Mouse (Mus musculus) megakaryocyte-erythroid progenitor cell, adult 5-6 weeks (primary cell): Measurements from ENCODE around the gene Nim1k. TPM values are rescaled to one million over a fixed set of nuclear protein-coding genes. Genes with fewer than 3 reads are reported as not detected.
A peak's percentile ranks its signal among the peaks of the same experiment; 100 is the strongest.

ENCODE experiments used
- ATAC-seq: replicated peaks from 2 replicates; pipeline ENCODE4 v1.8.0; 2016; ENCODE audit warnings: mild to moderate bottlenecking, inconsistent platforms; ENCODE audit not compliant: severe bottlenecking, poor library complexity, low FRiP score, low TSS enrichment
- total RNA-seq, 2 experiments: library from RNA; stranded (forward) in 1 of 2; stranded (reverse) in 1 of 2; fragments of 200-1000, 215-1000 nt in 1 of 2; fragments of >200 nt in 1 of 2; fragmentation: Nextera tagmentation in 1 of 2; gene quantifications; 2 replicates each; pipeline ENCODE4 v1.2.3; 2014 to 2017

The Nim1k gene
- 0.37 TPM in 1 of 2 replicates, not detected in the other for total RNA-seq (2014; fragmentation: Nextera tagmentation)
- total RNA-seq (2017) = 0.33 and 0.50 TPM in 2 replicates

DNA sequence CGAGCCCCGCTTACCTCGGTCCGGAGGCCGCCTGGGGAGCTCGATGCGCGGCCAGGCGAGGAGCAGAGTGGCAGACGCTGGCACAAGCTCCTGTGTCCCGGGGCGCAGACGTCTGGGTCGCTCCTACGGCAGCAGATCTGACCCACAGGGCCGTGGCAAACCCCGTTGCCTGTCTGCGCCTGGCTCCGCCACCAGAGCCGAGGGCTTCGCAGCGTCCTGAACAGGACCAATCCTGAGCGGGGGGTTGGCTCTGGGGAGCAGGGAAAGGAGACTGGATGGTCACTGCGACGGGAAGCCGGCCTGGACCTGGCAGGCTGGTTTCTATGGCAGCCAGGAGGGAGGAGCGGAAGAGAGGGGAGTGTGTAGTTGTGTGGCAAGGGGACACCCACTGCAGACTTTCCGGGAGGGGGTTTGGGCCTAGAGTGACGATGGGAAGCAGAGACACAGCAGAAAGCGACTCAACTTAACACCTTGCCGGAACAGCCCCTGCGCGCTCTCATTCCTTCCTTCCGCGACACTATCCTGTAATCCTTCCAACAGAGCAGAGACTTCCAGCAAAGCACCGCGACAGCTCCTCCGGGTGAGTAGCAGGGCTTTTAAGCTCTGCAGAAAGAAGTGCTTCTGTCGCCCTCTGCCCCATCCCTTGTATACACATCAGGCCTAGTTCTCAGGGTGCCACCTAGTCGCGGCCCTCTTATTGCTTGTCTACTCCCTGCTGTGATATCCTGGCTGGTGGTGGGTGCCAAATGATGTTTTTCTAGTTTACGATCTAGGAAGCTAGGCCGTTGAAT lies at the start of gene Nim1k:
Gene Nim1k, minus strand, starts transcription at position 202 of the 791 bp plus-strand sequence.
- ATAC-seq = peak; percentile 69

DNA sequence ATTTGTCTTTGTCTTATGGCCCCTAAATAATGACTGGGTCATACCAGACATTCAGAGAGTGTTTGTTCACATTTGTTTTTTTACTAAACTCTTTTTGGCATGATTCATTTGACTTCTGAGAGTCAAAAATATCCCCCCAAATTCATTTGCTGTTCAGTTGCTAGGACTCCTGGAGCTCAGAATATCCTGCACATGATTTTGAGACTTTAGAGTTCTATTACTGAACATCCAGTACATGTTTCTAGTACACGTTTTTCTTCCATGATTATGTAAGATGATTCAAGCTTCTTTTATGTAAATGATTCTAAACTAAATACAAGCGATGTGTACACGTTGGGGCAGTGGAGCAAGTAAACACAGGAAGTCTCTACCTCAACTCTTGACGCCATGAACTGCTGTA lies 42.0 kb upstream of the Nim1k start:
- ATAC-seq = no peak

DNA sequence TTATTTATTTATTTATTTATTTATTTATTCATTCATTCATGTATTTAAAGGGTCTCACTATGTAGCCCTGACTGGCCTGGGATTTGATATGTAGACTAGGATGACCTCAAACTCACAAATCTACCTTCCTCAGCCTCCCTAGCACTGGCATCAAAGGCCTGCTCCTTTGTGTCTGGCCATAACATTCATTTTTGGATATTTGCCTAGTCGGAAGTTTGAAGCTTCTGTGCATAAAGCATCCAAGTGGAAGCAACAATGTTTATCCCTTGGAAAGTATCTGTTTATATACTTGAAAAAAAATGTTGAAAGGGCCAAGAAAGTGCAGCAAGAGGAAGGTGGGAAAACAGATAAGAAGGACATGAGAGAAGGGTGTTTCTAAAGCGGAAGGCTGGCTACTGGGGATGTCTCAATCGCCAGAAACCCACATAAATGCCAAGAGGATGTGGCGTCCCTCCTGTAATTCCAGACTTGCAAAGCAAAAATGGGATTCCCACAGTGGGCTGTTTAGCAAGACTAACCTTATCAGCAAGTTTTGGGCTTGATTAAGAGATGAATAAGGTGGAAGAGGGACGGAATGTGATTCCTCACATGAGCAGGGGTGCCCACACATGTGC lies 37.2 kb upstream of the Nim1k start:
- no peak for ATAC-seq

DNA sequence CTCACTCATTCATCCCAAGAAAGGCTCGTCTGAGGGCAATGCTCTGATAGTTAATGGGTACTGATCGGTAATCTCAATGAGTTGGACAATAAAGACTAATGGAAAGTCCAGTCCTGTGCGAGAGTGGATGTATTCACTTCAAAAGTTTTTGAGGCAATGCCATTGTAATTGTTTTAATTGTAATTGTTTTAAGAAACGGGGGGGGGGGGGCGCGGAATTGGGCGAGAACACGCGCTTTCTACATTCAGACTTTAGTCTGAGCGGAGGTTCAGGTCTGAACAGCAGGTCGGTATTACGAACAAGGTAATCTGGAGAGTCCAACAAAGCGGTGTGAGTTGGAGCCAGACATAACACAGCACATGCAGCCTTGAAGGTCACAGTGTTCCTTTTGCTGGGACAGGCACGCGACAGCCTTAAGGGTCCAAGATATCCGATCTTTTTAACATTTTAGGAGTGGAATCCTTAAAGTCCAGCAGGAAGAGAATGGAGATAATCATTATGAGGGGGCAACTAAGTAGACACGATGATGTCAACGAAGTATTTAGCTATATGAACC lies 36.0 kb upstream of the Nim1k start:
- ATAC-seq = no peak

DNA sequence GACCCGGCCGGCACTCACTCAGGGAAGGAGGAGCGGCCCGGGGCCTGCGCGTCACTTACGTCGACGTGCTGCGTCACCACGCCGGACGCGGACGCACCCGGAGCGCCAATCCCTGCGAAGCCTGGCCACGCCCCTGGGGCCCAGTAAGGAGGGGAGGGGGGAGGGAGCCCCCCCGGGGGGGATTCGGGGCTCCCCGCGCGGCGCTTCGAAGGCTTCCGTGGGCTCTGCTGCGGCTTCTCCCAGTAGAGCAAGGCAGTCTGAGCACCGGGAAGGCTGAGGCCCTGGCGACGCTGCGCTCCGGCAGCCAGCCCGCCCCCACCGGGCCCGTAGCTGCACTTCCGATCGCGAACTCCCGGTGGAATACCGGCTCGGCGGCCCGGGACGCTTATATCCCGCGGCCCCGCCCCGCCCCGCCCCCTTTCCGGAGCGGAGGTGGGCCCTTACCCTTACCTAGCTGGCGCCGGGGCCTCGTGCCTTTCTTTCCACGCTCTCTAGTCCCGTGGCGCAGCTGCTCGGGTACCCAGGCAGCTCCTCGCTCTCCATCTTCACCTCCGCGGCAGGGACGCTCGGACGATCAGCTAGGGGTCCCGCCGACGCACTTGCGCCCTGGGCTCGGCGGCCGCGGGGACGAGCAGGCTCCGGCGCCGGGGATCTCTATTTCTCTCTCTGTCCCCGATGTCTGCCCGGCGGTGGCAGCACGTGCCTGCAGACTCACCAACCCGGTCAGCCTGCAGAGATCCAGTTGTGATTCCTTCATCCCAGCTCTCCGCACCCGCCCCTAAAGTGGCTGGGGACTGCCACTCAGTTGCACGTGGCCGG lies 35.3 kb upstream of the Nim1k start, which contains the start of gene Zfp131:
Gene Zfp131, minus strand, starts transcription at position 129 of the 819 bp plus-strand sequence.
- ATAC-seq = peak; percentile 89

DNA sequence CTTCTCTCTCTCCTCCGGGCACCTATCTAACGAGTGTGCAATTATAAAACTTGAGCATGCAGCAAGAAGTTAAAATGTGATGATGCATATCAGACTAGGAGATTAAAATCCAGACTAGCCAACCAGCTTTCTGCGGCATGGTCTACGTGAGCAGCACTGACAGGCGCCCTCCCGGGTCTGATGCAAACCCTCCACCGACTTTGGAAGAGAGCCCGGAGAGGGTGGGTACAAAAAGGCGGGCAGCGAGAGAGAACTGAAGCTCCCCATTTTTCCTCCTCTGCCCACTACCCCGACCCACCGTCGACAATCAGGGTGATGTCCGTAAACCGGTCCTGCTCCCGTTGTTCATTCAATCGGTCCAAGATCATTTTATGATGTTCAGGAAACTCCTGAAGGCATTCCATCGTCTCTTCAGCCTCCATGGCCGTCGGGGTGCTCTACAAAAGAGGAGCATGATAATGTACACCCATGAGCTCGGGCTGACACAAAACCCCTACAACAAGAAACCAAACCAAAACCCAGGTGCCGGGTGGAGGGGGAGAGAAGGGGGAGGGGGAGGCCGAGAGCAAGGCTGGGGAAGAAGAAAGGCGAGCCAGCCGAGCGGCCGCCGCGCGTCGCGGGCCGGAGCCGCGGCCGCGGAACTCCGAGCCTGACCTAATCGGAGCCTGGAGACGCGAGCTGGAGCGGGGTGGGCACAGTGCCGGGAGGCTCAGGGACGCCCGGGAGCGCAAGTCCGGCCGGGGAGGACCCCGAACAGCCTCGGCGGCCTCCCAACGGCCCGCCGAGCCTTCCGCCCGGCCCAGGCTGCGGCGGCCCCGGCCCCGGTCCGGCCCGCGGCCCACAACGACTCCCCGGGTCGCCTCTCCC lies 34.4 kb upstream of the Nim1k start:
- ATAC-seq = peak; percentile 73

DNA sequence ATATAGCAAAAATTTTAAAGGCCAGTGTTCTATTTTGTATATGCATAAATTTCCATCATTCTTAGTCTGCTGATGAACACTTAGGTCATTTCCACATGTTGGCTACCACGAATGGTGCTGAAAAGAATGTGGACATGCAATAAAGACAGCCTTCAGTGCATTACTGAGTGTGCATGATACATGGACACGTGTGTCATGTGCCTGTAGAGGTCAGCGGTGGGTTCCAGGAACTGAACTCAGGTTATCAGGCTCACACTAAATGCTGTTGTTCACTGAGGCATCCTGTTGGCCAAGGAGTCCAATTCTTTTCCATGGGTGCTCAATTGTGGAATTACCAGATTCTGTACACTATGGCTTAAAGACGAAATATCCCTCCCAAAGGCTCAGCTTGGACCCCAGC lies 27.9 kb upstream of the Nim1k start:
- ATAC-seq = no peak

DNA sequence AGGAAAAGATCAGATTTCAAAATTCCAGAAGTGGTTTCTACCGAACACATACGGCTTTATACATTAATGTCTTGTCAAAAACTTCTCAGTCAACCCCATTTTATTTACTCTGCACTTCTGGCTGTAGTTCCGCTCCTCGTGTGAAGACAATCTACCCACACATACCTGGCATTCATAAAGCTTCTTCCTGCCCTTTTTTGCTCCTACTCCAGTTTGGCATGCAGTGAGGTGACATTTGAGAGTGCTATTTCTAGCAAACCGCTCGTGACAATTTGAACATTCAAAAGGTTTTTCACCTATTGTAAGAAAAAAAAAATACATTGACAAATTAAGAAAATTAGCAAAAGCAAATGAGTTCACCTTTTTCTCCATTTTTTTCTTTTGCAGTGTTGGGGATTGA lies 12.9 kb upstream of the Nim1k start:
- no peak for ATAC-seq

DNA sequence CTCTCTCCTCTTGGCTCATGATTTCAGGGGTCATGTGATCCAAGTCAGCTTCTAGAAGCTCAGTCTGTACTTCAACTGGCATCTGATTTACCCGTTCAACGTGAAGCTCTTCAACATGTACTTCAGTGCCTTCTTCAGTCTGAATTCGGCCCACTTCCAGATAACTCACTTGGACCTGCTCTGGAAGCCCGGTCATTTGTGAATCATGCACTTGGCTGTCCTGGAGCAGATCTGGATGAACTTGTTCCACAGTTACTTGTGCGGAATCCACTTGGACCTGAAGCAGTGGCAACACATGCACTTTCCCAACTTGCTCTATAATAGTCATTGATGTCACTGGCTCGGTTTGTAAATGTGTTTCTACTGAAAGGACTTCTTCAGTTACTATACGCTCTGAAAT lies 10.8 kb upstream of the Nim1k start:
- no peak for ATAC-seq

DNA sequence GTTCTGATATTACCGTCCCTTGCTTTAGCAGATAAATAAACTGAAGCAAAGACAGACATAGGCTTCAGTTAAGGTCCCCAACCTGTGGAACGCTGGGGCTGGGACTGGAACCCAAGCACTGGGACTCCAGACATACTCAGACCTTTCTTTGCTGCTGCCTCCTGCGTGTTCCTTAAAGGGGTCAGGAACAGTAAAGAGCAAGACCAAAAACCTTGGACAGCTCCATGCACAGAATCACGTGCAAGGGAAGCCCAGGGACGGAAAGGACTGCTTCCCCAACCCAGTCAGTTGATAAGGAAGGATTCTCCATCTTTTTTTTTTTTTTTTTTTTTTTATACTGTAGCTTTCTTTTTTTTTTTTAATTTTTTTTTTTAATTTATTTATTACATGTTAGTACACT lies 1.1 kb upstream of the Nim1k start:
- no peak for ATAC-seq

DNA sequence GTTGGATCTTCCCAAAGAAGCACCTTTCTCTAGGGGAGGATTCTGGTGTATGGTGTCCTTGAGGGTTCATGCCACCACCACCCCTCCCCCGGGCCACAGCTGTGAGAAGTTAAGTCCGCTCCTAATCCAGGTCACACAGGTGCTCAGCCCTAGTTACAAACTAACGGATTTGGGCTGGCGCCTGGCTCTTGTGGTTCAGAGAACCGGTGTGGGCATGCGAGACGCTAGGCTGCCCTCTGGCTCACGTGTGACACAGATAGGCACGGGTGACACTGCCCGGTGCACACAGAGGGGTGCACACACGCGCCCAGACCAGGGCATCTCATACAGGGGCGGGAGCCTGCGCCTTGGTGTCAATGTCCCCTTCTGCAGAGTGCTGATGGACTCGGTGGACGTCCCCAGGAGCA lies 538 bp downstream of the Nim1k start:
- ATAC-seq = peak; percentile 78

DNA sequence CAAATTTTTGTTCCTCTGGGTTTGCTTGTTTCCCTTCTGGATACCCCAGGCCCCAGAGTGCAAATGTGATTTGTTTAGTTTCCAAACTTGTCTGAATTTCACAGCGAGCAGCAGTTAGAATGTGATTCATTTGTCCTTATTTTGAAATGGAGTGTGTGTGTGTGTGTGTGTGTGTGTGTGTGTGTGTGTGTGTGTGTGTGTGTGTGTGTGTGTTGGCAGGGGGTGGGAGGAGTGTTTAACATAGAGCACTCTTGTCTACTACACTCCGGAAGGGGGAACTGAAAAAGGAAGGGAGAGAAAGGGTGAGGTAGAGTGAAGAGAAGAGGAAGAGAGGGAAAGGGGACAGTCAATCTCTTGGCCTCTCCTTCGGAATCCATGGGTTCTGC lies 1.1 kb downstream of the Nim1k start:
- ATAC-seq = no peak

DNA sequence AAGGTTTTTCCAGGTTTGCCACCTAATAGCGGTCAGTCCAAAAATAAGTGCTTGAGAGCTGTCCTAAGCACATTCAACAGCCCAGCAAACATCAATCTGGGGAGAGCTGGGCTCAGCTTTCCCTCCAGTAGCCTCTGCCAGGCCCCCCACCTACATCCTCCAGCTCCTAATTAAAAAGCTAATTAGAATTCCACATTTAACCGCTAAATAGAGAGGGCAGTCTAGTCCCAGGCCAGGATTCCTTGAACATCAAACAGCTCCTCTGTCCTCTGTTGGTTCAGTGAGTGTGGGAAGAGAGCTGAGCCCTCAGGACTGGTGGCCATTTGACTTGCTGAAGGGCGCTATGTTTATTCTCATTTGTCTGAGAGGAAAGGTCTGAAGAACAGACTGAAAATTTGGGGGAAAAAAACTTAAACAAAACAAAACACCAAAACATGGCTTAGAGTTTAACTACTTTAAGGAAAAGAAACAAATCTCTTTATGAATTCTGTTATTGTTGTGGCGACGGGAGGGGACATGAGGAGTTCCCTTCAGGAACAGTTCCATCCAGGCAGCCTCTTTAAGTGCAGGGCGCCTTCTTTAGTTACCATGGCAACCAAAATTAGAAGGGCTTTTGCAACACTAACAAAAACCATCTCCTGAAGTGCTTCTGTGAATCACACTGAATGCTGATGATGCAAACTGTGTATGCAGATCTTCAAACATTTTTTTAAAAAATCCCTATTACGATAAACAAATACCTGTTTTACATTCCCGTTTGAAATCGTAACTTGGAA lies 1.6 kb downstream of the Nim1k start:
- ATAC-seq = no peak

DNA sequence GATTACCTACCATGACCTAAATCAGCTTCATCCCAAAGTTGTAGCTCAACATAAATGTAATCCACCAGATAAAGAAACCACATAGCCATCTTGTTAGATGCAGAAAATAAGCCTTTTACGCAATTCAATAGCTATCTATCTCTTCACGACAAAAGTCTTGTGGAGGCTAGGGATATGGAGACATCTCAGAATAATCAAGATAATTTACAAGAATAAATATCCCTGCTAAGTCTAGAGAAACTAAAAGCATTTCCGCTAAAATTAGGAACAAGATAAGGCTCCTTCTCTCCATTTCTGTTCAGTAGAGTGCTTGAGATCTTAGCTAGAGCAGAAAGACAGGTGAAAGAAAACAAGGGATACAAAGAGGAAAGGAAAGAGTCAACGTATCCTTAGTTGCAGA lies 8.8 kb downstream of the Nim1k start:
- ATAC-seq = no peak

DNA sequence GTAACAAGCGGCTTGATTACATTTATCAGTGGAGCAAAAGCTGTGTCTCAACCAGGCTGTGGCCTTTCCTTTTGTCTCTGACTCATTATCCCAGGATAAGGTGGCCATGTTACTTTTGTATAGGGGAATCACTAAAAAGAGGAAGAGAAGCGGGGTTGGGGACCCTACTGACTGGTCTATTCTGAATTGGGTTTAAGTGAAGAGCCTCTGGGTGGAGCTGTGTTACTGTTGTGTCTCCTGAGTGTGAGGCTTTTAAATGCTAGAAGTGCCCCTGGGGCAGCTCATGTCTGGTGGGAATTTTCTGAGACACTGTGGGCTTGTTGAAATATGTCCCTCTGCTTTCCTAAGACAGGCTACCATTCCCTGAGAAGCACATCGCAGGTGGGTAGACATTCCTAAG lies 12.2 kb downstream of the Nim1k start:
- ATAC-seq = no peak

DNA sequence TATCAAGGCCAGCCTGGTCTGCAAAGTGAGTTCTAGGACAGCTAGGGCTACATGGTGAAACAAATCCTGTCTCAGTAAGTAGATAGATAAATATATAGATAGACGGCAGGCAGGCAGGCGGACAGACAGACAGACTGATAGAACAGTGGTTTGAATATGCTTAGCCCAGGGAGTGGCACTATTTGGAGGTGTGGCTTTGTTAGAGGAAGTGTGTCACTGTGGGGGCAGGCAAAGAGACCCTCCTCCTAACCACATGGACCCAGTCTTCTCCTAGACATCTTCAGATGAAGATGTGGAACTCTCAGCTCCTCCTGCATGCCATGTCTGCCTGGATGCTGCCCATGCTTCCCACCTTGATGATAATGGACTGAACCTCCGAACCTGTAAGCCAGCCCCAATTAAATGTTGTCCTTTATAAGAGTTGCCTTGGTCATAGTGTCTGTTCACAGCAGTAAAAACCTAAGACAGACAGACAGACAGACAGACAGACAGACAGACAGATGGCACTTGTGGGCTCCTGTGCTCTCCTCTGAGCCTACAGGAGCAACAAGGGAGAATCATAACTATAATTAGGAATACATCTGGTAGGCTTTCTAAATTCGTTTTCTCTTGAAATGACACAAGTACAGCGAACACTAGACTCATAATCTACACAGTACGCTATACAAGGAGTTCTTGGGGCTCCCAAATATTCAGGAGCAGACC lies 12.8 kb downstream of the Nim1k start:
- 0 out of 2 replicates have a peak, but pooled peaks have one; percentile 19 for ATAC-seq

DNA sequence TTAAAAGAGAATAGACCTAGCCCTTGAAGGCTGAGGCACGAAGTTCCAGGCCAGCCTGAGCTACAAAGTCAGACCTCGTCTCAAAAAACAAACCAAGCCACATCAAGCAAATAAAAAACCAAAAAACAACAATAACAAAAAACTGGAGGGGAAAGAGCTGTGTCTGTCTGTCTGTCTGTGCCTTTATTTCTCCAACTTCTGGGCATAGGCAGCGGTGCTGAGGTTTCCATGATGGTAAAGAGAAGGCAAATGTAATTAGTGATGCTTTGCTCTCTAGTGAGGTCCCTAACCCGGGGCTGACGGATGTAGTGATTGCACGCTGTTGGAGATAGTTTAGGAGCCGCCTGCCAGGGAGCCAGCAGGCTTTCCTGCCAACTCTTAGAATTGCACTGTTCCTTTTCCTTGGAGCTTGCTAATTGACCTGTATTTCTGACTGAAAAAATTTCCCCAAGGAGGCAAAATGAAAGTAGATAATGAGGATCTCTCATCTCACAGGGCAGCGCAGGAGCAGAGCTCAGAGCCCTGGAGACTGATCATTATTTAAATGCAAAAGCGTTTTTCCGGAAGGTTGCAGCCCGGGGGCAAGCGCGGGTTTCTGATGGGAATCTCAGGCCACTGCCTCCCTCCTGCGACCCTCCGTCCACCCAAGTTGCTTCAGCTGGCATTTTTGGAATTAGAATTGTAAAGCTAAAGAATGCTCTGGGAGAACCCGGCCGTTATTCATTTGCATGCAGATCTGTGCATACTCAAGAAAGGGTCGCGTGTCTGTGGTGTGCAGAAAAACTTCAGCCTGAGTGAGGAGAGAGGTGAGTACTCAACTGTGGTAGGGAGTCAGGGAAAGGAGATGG lies 14.1 kb downstream of the Nim1k start:
- ATAC-seq = peak; percentile 12; the same call in 1 of the 2 replicates
